ENCODE assay signal across 24 mouse cellular contexts in genomic region chr4:124537681-124538080, GRCm38 (mm10).
"Had no signal": no experiment of that assay in that cellular context is flagged by ENCODE, and none has a peak within 500 bp of the region (broad histone marks: within the 10 kb centered on the region; RNA-seq: fewer than 3 reads in every experiment).

No protein-coding gene starts in this region.

- H3K4me3 ChIP-seq: layer of hippocampus, adult 2 months; limb, embryonic 10.5 days; limb, embryonic 13.5 days; liver, embryonic 12.5 days; liver, embryonic 15.5 days; lung, embryonic 15.5 days; midbrain, embryonic 13.5 days; neural tube, embryonic 12.5 days; neural tube, embryonic 15.5 days had no signal

- DNase-seq: kidney, adult 2 months; kidney, postnatal 25 days; layer of hippocampus, adult 9-11 months; liver; lung, adult 18-20 months; lung, postnatal 10 days; lung, postnatal 36 days; right cerebral cortex, adult 18-20 months; right cerebral cortex, postnatal 14 days; right cerebral cortex, postnatal 4 days; thymus, adult 2 months; thymus, postnatal 14 days; thymus, postnatal 4 days had no signal

- H3K36me3 ChIP-seq: limb, embryonic 10.5 days; limb, embryonic 13.5 days; liver, embryonic 12.5 days; liver, embryonic 15.5 days; lung, embryonic 15.5 days; midbrain, embryonic 13.5 days; neural tube, embryonic 12.5 days; neural tube, embryonic 15.5 days had no signal

- H3K4me2 ChIP-seq: limb, embryonic 13.5 days; liver, embryonic 12.5 days; liver, embryonic 15.5 days; lung, embryonic 15.5 days; midbrain, embryonic 13.5 days; neural tube, embryonic 12.5 days; neural tube, embryonic 15.5 days had no signal

- H3K9ac ChIP-seq: limb, embryonic 13.5 days; liver, embryonic 12.5 days; liver, embryonic 15.5 days; lung, embryonic 15.5 days; midbrain, embryonic 13.5 days; neural tube, embryonic 12.5 days; neural tube, embryonic 15.5 days had no signal

- H3K4me1 ChIP-seq: limb, embryonic 13.5 days; liver, embryonic 12.5 days; liver, embryonic 15.5 days; lung, embryonic 15.5 days; neural tube, embryonic 12.5 days; neural tube, embryonic 15.5 days had no signal

- ATAC-seq: liver, embryonic 12.5 days; midbrain, embryonic 13.5 days had no signal

- H3K27me3 ChIP-seq: limb, embryonic 13.5 days; liver, embryonic 15.5 days; midbrain, embryonic 13.5 days; neural tube, embryonic 12.5 days had no signal

- H3K27ac ChIP-seq: kidney, postnatal 0 days; layer of hippocampus, adult 2 months; limb, embryonic 10.5 days; limb, embryonic 13.5 days; liver, embryonic 12.5 days; liver, embryonic 15.5 days; lung, embryonic 15.5 days; neural tube, embryonic 12.5 days; neural tube, embryonic 15.5 days; stomach, postnatal 0 days had no signal

- H3K9me3 ChIP-seq: limb, embryonic 10.5 days; limb, embryonic 13.5 days; liver, embryonic 12.5 days; liver, embryonic 15.5 days; lung, embryonic 15.5 days; midbrain, embryonic 13.5 days; neural tube, embryonic 12.5 days; neural tube, embryonic 15.5 days had no signal
